Mouse (Mus musculus) neural tube, postnatal 0 days (tissue): ENCODE measurements around the gene Omt2a. TPM values are rescaled to one million over a fixed set of nuclear protein-coding genes. Genes with fewer than 3 reads are reported as not detected.

Source experiments
- polyA plus RNA-seq: library from polyadenylated mRNA; unstranded; fragments of >200 nt; fragmentation: Nextera tagmentation; extraction: Ambion mirVana; gene quantifications from 2 replicates; pipeline ENCODE4 v1.2.1, GENCODE M21; 2015

Omt2a gene
- not detected in 2 replicates for polyA plus RNA-seq

DNA sequence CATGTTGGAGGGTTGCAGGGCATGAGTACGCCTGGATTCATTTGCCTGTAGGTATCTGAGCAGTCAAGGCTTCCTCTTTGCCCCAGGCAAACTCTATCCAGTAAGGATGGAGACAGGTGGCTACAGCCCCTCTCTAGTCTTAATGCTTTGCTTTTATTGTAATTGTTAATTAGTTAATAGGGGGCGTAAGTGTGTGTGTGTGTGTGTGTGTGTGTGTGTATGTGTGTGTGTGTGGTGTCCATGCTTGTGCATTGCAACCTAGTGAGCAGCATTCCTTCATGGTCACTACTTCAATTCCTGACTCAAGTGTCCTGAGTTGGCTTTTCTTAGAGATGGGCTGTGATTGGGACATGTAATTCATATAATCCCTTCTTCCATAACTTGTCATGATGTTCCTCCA, at the start of gene Omt2a:
Gene Omt2a (minus strand): TSS at position 101 of the 400 bp plus-strand sequence.

DNA sequence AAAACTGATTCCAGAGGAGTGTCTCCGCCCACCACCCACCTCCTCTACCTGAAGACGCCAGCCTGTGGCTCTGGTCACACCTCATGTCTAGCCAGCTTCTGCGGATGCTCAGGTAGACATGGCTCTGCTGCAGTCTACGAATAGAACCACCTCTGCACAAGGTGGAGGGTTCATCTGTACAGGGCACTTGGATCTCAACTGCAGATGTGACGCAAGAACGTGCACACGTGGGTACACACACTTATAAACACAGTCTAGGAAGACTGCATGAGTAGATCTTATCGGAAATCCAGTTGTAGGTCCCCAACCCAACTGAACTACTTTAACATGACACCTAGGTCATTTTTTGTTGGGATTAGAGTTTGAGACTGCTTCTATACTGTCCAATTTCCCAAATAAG, 41.0 kb upstream of the Omt2a start, which contains the start of gene Gsta2:
Gene Gsta2 (minus strand): TSS at position 178 of the 400 bp plus-strand sequence.

DNA sequence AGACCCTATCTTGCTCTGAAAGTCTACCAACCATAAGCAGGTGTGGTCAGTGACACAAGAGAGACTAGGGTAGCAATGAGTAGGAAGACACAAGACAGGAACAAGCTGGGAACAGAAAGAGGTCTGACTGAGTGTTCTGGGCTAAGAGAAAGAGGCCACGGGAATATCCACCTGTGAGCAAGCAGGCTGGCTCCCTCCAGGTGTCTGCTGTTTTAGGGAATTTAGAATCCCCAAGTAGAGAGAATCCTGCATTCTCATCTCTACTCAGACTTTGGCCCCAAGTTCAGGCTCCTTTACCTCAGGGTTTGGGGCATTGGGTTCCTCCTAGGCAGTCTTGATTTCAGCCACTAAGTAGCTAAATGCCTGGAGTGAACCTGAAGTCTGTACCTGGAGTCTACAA, 12.7 kb upstream of the Omt2a start, which contains the start of gene Omt2b:
Gene Omt2b (plus strand): TSS at position 301 of the 400 bp plus-strand sequence.

DNA sequence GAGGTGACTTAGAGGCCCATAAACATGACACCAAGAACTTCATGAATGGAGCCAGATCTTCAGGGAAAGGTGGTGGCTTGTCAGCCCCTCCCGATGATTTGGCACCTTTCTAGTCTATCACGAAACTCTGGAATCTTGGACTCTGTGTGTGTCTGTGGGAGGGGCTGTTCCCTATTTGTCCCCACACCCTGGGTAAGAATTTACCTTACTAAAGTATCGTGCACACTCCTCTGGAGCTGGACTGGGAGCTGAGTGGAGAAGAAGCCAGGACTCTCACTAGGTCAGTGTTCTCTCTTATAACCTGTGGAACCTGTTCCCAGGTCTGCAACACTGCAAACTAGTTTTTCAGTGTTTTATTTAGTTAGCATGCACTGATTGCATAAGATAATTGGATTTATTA, 24.9 kb downstream of the Omt2a start, which contains the start of gene Gm10639:
Gene Gm10639 (plus strand): TSS at position 201 of the 400 bp plus-strand sequence.

Other genes with a start within 250 kb of the Omt2a start
- 122 and 126 TPM in 2 replicates for gene Fbxo9, start 205.7 kb downstream of the Omt2a start, polyA plus RNA-seq
- gene Ick, start 205.6 kb downstream of the Omt2a start, polyA plus RNA-seq: 24.0 and 26.8 TPM in 2 replicates
- 53.6 and 62.7 TPM in 2 replicates for gene Gsta4, start 132.0 kb downstream of the Omt2a start, polyA plus RNA-seq
- not detected in 2 replicates for gene Gsta1, start 84.1 kb downstream of the Omt2a start, polyA plus RNA-seq
- not detected in 2 replicates for gene Gm3776, start 57.7 kb downstream of the Omt2a start, polyA plus RNA-seq
- gene Gm10639, start 24.9 kb downstream of the Omt2a start, polyA plus RNA-seq: not detected in 2 replicates
- gene Omt2b, start 12.8 kb upstream of the Omt2a start, polyA plus RNA-seq: not detected in 2 replicates
- gene Gsta2, start 41.0 kb upstream of the Omt2a start, polyA plus RNA-seq: not detected in 2 replicates
- gene Dppa5a, start 53.4 kb upstream of the Omt2a start, polyA plus RNA-seq: 5.0 and 5.3 TPM in 2 replicates
- 3.8 and 4.1 TPM in 2 replicates for gene Ooep, start 63.9 kb upstream of the Omt2a start, polyA plus RNA-seq
- gene Ddx43, start 81.0 kb upstream of the Omt2a start, polyA plus RNA-seq: 0.20 and 0.40 TPM in 2 replicates
- 0.76 and 1.2 TPM in 2 replicates for gene Cgas, start 128.4 kb upstream of the Omt2a start, polyA plus RNA-seq
- 25.7 and 26.4 TPM in 2 replicates for gene Mto1, start 133.4 kb upstream of the Omt2a start, polyA plus RNA-seq
- 3.4 and 4.8 TPM in 2 replicates for gene Gm17324, start 134.0 kb upstream of the Omt2a start, polyA plus RNA-seq
- 2,333 and 2,366 TPM in 2 replicates for gene Eef1a1, start 174.4 kb upstream of the Omt2a start, polyA plus RNA-seq